Mouse (Mus musculus) cerebellum, postnatal 10 days (tissue): ENCODE measurements around the gene Abcc6.

ENCODE experiments used
- DNase-seq, 2 experiments: peaks; one replicate each; pipeline ENCODE4 v3.0.0; 2021; ENCODE audit warnings: mixed read lengths in 2 of 2

Gene Abcc6

GRCm38 (mm10) chr7:46030145-46030488, at the start of gene Abcc6:
Gene Abcc6, minus strand, starts transcription at chr7:46030302.
- DNase-seq, result no peak

- DNase-seq, result peak in 1 of 2 experiments; percentile 45
Observed at GRCm38 (mm10) chr7:46077675-46078074, 47.6 kb upstream of the Abcc6 start.

- DNase-seq, result no peak
Observed at GRCm38 (mm10) chr7:46076844-46077243, 46.7 kb upstream of the Abcc6 start.

GRCm38 (mm10) chr7:46068831-46069230, 38.7 kb upstream of the Abcc6 start:
- DNase-seq, result no peak

- peak; percentile 60 to 62 for DNase-seq
Observed at GRCm38 (mm10) chr7:46063296-46063695, 33.2 kb upstream of the Abcc6 start.

GRCm38 (mm10) chr7:46061614-46062013, 31.5 kb upstream of the Abcc6 start:
- no peak for DNase-seq

- DNase-seq, result no peak
Observed at GRCm38 (mm10) chr7:46060688-46061087, 30.6 kb upstream of the Abcc6 start.

GRCm38 (mm10) chr7:46058882-46059281, 28.8 kb upstream of the Abcc6 start:
- DNase-seq, result no peak

- peak; percentile 51 to 69 for DNase-seq
Observed at GRCm38 (mm10) chr7:46053566-46053965, 23.5 kb upstream of the Abcc6 start.

GRCm38 (mm10) chr7:46052161-46052821, 22.2 kb upstream of the Abcc6 start:
- DNase-seq, result peak; percentile 88 to 94

GRCm38 (mm10) chr7:46049981-46050380, 19.9 kb upstream of the Abcc6 start:
- DNase-seq, result peak; percentile 74 to 86

GRCm38 (mm10) chr7:46047873-46048562, 17.9 kb upstream of the Abcc6 start:
- no peak for DNase-seq

GRCm38 (mm10) chr7:46045882-46046281, 15.8 kb upstream of the Abcc6 start:
- no peak for DNase-seq

GRCm38 (mm10) chr7:46044106-46044505, 14.0 kb upstream of the Abcc6 start:
- no peak for DNase-seq

GRCm38 (mm10) chr7:46039873-46040272, 9.8 kb upstream of the Abcc6 start:
- DNase-seq, result no peak

- DNase-seq, result no peak
Observed at GRCm38 (mm10) chr7:46037433-46037832, 7.3 kb upstream of the Abcc6 start.

GRCm38 (mm10) chr7:46035468-46035867, 5.4 kb upstream of the Abcc6 start:
- DNase-seq, result no peak

- DNase-seq, result no peak
Observed at GRCm38 (mm10) chr7:46034991-46035390, 4.9 kb upstream of the Abcc6 start.

- DNase-seq, result no peak
Observed at GRCm38 (mm10) chr7:46033870-46034337, 3.8 kb upstream of the Abcc6 start.

GRCm38 (mm10) chr7:46033109-46033869, 3.2 kb upstream of the Abcc6 start, which contains the start of gene Nomo1:
Gene Nomo1, plus strand, starts transcription at chr7:46033698.
- peak; percentile 95 to 98 for DNase-seq

GRCm38 (mm10) chr7:46031075-46031474, 973 bp upstream of the Abcc6 start:
- DNase-seq, result no peak

GRCm38 (mm10) chr7:46029299-46030144, 580 bp downstream of the Abcc6 start:
- DNase-seq, result no peak

- no peak for DNase-seq
Observed at GRCm38 (mm10) chr7:46028681-46029080, 1.4 kb downstream of the Abcc6 start.
